Mouse (Mus musculus): Measurements from ENCODE around the gene Slc13a2.

The Slc13a2 gene

GRCm38 (mm10) chr11:78422055-78422819 is at the start of gene Slc13a2:
Gene Slc13a2, minus strand, starts transcription at chr11:78422217.
- DNase-seq = no peak

GRCm38 (mm10) chr11:78471326-78472103 is 49.5 kb upstream of the Slc13a2 start:
- no peak for DNase-seq

DNA sequence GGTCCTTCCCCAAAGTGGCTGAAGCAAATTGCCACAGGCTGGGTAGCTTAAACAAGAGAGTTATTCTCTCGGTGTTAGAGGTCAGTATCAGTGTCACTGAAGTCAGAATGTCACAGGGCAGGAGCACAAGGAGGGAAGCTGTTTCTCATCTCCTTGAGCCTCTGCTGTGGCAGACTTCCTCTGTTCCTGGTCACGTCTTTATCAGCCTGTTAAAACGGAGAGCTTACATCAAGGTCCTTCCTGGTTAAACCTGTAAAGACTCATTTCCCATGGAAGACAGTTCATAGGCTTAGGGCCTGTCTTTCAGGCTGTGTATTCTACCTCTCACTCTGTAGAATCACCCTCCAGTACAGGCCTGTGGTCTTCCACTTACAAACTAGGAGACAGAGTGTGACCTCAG is 45.9 kb upstream of the Slc13a2 start:
- no peak for DNase-seq

DNA sequence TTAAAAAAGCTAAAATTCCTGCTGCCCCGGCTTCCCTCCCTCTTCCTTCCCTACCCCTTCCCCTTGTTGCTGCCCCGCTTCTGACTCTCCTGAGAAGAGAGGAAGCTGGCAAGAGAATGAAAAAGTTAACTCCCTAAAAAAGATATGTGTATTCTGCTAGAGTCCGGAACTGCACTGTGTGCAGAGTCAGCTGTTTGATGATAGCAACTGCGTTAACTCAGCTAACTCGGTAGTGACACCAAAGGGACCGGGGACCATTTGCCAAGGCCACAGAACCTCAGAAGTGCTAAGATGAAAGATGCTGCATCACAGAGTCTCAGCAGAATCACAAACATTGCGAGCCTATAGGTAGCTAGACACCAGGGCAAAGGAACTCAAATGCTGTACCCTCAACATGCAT is 45.5 kb upstream of the Slc13a2 start:
- no peak for DNase-seq

GRCm38 (mm10) chr11:78466242-78466912 is 44.4 kb upstream of the Slc13a2 start:
- DNase-seq = peak; percentile 55 to 58

DNA sequence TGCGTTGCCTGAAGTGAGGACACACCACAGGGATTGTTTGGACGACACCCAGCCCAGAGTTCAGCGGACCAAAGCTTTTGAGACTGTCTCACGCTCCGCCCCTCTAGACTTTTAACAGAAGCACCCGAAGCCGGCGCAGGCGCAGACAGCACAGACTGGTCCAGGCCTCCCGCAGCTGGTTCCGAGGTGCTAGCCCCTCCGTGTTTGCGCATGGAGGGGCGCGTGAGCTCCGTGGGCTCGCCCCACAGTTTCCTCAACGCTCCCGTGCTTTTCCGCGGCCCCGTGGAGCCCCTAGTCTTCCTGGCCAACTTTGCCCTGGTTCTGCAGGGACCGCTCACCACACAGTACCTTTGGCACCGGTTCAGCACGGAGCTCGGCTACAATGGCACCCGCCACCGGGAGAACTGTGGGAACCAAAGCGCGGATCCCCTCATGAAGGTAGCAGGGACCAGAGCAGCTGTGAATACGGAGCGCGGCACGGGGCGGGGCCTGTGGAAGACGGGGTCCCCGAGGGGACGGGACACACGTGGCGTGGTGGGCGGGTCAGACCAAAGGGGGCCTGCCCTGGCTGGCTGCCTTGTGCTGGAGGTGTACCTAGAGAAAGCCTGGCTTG is 43.7 kb upstream of the Slc13a2 start, which contains the start of gene Slc46a1:
Gene Slc46a1, plus strand, starts transcription at position 130 of the 613 bp plus-strand sequence.
- peak; percentile 86 to 89 for DNase-seq

DNA sequence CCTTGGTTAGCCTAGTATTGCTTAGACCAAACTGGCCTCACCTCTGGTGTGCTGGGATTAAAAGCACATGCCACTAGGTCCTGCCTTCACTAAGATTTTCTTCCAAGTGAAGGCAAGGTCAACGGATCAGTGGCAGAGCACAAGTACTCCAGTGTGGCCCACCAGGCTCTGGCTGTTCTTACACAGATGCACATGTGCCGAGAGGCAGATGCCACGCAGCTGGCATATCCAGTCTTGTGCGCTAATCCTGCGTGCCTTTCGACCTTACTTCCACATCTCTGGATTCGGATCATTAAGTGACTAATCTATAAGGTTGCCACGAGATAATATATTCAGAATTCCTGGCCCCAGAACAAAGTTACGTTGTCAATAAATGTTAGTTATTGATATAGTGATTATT is 43.1 kb upstream of the Slc13a2 start:
- DNase-seq = no peak

GRCm38 (mm10) chr11:78463286-78464036 is 41.4 kb upstream of the Slc13a2 start:
- DNase-seq = no peak

GRCm38 (mm10) chr11:78462669-78463068 is 40.7 kb upstream of the Slc13a2 start:
- no peak for DNase-seq

DNA sequence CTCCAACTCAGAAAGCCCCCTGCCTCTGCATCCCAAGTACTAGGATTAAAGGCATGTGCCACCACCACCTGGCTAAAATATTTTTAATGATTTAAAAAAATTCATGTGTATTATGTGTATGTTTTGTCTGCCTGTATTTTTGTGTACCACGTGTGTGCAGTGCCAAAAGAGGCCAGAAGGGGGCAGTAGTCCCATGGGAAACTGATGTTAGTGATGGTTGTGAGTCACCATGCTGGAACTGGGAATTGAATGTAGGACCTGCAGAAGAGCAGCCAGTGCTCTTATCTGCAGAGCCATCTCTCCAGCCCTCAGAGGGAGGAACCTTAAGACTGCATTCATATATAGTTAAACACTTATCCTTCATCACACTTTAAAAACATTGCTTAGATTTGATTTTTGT is 39.9 kb upstream of the Slc13a2 start:
- DNase-seq = no peak

DNA sequence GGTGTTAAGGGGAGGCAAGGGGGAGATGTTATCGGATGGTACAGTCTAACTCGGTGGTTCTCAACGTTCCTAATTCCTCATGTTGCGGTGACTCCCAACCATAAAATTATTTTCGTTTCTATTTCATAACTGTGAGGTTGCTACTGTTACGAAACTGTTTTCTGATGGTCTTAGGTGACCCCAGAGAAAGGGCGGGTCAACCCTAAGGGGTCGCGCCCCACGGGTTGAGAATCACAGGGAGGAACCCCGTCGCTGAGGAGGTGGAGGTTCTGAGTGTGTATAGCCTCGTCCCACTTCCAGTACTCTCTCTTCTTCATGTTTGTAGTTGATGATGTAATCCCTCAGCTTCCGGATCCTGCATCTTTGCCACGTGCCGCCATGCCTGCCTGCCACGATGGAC is 36.7 kb upstream of the Slc13a2 start:
- no peak for DNase-seq

- DNase-seq = peak; percentile 39 to 56
Measured at GRCm38 (mm10) chr11:78455308-78455707, 33.3 kb upstream of the Slc13a2 start.

- no peak for DNase-seq
Measured at GRCm38 (mm10) chr11:78454276-78454675, 32.3 kb upstream of the Slc13a2 start.

GRCm38 (mm10) chr11:78453675-78454074 is 31.7 kb upstream of the Slc13a2 start:
- DNase-seq = peak; percentile 85 to 88

DNA sequence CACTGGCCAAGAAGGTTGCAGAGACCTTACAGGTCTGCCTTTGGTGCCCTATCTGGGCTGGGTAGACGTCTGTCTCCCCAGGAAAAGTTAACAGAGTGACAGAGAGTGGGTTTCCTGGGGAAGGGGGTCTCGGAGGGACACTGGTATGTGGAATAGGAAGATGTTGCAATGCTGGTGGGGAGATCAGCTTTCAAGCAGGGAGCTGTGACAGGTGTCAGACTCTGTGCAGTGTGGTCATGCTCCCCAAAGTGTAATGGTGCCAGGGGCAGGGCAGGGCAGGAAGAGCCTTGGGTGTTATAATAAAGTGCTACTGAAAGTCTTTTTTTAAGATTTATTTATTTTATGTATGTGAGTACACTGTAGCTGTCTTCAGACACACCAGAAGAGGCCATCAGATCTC is 28.3 kb upstream of the Slc13a2 start:
- no peak for DNase-seq

DNA sequence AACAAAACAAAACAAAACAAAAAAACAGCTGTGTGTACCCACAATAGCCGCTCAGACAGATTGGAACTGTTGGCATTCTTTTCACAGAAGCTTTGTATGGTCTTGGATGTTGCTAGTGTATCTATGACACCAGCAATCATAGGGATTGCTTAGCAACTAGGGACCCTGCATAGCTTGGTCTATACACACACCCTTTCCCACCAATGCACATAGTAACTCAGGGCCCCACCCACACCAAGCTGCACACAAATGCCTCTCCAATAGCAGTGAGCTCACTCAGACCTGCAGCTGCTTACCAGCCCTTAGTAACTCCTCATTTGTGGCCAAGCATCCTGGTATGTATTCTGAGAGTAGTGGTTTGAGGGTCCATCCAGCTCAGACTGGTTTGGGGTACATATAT is 26.2 kb upstream of the Slc13a2 start:
- DNase-seq = no peak

DNA sequence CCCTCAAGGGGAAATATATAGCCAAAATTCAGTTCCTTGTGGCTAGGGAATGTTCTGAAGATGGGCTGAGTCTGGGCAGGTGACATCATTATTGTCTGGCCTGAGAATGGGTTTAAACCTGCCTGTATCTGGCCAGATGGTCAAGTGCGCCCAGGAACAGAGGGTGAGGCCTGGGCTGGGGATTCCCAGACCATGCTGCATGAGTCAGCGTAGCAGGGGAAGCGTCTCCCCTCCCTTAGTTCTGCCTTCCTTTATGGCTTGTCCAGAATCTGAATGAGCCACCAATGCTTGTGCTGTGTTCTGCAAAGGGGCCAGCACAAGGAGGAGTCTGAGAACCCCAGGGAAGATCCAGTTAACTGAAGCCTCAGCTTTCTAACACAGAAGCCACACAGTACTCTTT is 25.2 kb upstream of the Slc13a2 start:
- no peak for DNase-seq

GRCm38 (mm10) chr11:78443115-78443514 is 21.1 kb upstream of the Slc13a2 start:
- no peak for DNase-seq

DNA sequence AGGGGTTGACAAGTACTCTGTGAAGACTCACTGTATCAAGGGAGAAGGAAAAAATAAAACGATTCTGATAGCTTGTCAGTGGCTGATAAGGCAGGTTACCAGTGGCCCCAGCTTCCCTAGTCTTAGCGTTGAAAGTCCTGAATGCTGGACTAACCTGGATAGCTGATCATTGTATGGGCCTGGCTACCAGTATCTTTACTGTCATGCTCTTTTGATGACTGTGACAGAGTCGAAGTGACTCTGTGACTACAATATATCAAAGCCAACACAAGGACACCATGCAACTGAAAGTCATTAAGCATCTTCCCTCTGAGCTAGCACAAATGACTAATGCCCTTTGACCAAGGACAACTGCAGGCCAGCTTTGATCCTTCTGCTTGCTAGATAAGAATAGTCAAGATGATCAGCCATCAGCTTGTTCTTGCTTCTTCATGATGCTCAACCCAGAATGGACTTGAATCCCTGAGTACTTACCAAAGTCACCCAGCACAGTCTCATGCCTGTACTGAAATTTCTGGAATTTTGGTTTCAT is 16.4 kb upstream of the Slc13a2 start:
- DNase-seq = no peak

DNA sequence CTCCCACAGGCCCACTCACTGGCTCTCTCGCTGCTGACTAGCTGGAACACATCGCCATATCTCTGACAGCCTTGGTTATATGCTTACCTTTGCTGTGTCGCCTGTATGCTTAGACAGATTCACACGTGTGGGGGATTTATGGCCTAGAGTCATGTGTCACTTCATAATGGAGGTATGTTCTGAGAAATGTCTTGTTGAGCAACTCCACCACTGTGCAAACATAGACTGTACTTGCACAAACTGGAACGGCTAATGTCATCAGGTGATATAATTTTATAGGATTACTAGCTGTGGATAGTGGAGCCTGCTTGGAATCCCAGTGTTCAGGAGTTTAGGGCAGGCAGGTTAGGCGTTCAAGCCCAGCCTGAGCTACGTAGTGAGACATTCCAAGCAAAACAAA is 15.2 kb upstream of the Slc13a2 start:
- no peak for DNase-seq

GRCm38 (mm10) chr11:78435776-78436349 is 13.8 kb upstream of the Slc13a2 start:
- peak; percentile 45 to 52 for DNase-seq

DNA sequence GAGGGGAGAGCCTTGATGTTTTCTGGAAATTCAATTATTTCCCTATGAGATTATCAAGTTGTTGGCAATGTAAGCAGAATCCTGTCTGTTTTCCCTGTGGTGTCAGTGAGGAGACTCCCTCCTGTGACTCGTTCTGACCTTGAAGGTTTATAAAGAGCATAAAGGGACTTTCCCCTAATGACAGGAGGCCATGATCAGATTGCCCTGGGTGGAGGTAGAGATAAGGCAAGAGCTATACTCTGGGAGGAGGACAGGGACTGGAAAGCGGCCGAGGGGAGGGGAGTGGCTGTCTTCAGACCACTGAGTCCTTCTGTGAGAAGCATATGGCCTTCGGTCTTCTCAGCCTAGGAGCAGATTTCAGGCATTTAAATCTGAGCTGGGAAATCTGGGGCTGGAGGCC is 12.0 kb upstream of the Slc13a2 start:
- DNase-seq = no peak
